Mouse (Mus musculus) v-Abl transformed pro-B cells (cell line): ENCODE data around the gene Ppm1a.

Source experiments
- in situ Hi-C, 2 experiments: fragments of 400-800 bp; cut with MboI; formaldehyde crosslinking; loops; one replicate each; pipeline ENCODE4 v1.15.1; 2025; ENCODE audit not compliant: unreplicated experiment in 2 of 2

Gene Ppm1a

DNA sequence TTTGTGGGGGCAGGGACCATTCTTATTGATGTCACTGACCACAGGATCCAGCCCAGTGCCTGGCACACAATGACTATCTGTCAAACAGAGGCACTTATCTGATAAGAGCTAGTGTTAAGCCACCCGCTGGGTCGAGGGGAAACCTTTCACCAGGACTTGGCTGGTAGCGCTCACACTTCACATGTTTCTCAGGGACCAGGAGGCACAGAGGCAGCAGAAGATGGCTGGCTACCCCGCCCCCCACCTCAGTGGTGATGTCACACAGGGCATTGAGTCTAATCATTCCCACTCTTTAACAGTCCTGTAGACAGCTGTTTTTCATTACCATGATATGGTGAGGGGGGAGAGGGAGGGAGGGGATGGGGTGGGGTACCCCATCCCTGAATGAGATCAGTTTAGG, at the start of gene Ppm1a:
Gene Ppm1a (plus strand): TSS at position 370 of the 400 bp plus-strand sequence.
- in situ Hi-C loops: loop anchor here (5.0 to 25.0 kb wide), 6 partner anchors 92 to 1570 kb away; partner anchors contain the start of genes Dhrs7 (in 1 of the 2) and Pcnx4 (in 1 of the 2)

DNA sequence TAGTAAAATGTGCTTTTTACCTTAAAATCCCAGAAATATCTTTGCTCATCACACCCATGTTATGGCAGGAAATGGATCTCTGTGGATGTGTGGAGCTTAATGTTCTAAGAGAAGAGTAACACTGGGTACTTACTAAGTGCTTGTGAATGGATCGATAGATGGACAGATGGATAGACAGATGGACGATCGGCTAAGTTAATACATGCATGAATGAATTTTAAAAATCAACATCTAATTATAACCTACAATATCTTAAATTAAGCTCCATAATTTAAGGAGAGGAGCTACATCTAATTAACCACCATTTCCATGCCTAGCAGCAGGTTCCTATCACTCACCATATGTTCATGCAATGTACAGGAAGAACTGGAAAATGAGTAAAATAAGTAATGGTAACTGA, 47.3 kb upstream of the Ppm1a start:
- in situ Hi-C loops: no loop called here

DNA sequence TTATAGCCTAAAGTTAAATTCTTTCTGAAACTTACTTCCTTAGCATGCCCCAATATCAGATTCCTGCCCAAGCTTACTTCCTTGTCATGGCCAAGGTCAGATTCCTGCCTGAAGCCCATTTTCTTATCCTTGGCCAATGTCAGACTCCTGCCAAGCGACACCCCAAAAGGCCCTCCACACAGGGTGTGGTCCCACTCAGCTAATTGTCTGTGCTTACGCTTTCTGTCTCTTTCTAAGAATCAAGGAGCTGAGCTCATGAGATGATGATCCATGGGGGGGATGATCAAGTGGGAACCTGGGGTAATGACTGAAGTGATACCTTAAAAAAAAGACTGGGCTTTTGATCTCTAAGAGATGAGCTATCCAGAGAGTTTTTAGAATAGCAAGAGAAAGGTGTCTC, 42.4 kb upstream of the Ppm1a start:
- in situ Hi-C loops: no loop called here

DNA sequence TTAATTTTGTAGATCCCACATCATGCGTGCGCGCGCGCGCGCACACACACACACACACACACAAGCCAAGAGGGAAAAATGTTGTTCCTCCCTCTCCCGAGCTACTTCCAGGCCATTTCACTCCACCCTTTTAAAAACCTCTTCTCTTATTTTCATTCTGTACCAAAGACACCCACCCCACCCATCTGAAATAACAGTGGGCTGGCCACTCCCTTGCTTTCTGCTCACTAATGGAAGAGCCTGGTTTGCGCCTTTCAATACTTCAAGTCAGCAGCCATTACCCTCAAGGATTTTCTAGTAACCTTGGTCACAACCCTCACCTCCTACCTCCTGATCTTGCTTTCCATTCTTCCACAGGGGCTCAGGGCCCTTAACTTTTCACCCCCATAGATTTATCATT, 41.4 kb upstream of the Ppm1a start:
- in situ Hi-C loops: no loop called here

DNA sequence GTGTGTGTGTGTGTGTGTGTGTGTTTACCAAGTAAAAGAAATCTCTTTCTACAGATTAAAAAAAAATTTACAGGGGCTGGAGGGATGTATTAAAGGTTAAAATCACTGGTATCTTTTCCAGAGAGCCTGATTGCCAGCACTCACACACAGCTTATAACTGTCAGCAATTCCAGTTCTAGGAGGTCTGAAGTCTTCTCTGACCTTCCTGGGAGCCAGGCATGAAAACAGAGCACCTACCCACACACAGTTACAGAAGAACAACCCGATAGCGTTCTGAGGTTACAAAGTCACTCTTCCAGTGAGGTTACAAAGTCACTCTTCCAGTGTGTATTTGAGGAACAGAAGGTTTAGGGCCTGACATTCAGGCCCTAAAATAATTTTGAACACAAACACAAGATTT, 38.2 kb upstream of the Ppm1a start:
- in situ Hi-C loops: no loop called here

DNA sequence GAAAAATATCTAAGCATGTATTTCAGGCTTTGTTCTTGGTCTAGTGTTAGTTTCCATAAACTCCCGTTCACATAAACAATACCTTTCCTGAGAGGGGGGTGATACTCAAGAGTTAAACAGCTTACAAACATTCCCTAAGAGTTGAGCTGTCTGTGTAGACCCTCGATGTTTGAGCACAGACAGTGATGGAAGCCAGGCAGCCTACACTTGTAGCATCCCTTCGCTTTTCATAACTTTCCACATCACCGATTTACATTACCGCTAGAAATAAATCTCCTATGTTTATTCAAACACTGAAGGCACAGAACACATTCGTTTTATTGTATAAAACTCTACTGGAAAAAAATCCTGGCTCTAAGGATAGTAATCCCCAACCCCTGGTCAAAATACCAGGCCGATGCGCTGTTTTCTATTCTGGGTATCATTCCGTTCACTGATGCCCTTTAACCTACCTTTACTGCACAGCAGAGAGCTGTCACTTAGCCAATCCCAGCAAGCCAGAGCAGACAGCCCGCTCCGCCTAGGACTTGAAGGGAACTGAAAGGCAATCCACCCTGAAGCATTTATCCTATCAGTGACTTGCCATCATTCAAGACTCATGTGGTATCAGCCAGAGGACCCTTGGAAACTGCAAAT, 37.7 kb upstream of the Ppm1a start:
- in situ Hi-C loops: no loop called here

DNA sequence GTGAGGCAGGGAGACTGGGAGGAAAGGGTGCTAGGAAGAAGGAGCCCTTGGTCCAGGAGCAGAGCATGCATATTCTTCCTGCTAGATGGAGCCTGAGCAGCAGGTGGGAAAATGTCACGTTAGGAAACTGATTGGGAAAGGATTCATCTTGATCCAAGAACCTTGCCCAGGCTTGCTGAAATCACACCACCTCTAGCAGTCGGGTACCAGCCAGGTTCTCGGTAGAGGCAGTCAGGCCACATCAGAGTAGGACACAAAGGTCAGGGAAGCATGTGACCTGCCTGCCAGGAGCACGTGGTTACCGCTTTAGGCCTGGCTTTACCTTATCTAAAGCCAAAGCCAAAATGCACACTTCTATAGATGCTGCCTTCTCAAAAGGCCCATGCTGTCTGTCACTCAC, 35.5 kb upstream of the Ppm1a start:
- in situ Hi-C loops: no loop called here

DNA sequence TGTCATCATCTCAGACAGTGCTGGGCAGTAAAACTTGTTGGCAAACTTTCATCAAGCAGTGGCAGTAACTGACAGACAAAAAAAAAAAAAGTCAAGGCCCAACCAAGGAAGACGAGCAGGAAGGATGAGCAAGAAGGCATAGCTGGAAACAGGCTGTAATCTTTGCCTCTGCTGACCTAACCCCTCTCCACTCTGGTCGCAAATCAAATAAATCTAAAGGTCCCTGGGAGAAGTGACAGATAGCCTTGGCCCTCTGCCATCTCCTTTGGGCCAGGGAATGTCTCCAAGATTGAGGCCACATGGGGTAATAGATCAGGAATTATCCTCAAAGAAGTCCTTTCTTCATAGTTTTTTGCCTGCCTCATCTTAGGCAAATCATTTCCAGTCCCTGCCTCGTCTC, 33.3 kb upstream of the Ppm1a start:
- in situ Hi-C loops: no loop called here

DNA sequence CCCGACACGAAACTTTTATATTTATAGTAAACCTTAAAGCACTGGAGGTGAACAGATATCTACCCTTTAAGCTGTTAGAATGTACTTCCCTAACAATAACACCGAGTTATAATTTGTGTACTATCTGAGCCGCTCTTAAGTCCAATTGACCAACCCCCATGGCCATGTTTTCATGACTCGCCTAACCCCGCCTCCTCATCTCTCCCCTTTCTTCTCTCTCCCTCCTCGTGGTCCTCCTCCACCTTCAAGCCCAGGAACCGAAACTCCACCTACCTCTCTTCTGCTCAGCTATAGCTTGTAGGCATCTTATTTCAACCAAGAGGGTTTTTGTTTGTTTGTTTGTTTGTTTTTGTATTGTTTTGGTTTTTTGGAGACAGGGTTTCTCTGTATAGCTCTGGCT, 30.2 kb upstream of the Ppm1a start:
- in situ Hi-C loops: no loop called here

DNA sequence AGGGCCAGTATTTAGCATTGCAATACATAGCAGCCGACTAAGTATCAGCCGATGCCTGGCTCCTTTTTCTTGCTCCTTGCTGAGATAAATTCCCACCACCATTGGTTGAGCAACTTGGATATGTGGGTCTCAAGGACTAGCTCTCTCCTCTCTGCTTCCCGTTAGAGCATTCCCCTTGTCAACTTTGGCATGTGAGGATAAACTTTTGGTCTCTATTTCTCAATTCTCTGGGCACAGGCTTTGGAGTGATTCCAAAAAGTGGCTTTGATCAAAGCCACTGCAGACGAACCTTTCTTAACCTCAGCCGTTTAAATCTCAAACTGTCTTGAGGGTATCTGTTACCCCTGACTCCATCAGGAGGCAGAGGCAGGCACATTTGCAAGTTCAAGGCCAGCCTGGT, 29.6 kb upstream of the Ppm1a start:
- in situ Hi-C loops: no loop called here

DNA sequence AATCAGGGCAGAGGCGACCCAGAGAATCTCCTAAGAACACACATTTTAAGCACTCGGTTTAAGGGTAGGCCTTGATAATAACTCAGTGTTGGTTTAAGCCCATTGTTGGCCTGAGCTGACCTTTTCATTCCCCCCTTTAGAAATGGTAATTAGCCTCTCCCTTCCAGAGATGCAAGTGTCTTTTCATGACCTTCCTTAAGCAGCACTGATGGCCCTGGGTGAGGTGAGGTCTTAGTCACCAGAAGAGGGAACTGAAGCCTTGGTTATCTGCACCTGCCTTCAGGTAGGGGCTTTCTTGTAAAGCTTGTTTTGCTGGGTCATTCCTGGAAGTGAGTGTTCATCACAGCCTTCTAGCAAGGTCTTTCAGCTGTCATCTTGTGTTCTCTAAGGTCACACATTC, 23.1 kb upstream of the Ppm1a start:
- in situ Hi-C loops: no loop called here

DNA sequence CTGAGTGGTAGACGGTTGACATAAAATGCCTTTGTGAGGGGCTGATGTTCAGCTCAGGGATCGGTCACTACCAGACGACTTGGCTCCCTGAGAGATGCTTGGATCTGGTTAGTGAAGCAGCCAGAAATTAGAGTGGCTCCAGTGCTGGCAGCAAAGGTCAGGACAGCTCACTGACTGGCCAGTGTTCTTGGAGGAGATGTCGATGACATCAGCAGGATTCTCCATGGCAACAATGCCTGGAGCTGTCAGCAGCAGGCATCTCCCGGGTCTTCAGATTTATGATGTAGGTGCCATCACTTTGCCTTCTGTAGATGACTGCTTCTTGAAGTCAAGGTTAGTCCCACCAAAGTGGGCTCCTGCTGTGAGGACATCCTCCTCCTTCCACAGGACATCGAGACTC, 16.1 kb upstream of the Ppm1a start:
- in situ Hi-C loops: no loop called here

DNA sequence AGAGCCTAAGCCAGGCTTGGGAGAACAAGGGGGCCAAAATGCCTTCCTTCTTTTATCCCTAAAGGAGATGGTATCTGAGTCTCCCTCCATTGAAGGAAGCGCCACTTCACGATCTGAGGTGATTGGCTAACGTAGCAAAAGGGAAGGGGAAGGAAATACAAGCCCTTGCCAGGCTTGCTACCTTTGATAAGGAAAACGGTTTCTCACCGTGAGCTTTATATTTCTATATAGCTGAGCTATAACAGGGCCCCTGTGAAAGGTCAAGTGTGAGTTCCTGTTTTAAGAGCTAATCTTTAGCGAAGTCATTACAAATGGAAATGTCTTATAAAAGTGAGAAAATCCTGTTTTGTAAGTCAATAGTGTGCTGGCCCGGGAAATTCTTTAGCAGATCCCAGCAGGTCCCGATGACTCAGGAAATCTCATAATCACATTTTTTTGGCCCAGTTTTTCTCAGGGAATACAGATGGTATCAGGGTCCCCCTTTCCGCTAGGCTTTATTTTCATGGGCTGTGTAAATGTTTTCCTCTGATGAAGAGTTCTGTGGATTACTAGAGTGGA, 12.4 kb upstream of the Ppm1a start:
- in situ Hi-C loops: no loop called here

DNA sequence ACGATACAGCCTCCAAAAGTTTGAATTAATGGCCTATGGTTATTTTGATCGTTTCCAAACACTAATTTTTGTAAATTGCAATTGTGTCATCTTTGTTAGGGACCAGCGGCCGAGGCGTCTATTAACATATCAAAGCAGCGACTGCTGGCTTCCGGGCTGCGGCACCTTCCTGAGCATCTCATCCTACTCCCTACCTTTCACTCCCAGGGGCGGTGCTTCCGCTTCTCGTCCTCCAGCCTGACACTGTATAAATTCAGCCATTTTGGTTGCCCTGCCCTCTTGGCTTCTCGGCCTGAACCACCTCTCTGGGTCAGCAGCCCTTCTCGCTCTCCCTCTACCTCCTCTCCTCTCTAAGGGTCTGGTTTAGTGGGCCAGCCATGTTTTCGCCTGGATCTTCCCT, 11.8 kb upstream of the Ppm1a start:
- in situ Hi-C loops: no loop called here

DNA sequence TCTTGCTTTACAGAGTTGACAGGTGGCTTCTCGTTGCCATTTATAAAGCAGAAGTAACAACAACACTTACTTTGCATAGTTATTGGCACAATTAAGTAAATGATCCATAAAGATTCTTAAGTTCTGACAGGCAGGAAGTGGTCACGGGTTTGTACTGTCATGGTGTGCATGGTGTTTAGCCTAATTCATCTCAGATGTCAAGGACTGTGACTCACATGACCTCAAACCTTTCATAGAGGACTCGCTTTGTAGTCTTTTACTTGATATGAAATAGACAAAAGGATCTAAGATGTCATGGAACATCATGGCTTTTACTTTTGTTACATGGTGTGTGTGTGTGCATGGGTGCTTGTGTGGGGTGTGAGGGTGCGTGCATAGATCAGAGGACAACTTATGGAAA, 8.9 kb upstream of the Ppm1a start:
- in situ Hi-C loops: no loop called here

DNA sequence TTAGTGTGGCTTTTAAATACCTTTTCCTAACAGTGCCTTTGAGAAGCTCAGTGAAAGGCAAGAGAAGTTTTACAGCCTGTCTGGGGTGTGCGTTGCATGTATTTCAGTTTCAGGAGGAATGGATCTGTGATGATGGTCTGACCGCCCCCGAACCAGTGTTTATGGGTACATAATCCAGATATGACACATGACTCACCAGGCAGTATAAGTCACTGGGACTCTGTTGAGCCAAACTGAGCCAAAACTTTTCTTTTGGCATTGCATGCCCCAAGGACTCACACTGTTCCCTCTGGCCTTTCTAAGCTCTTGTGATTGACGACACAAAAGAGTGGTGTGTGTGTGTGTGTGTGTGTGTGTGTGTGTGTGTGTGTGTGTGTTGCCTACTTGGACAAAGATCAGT, 8.4 kb upstream of the Ppm1a start:
- in situ Hi-C loops: no loop called here

DNA sequence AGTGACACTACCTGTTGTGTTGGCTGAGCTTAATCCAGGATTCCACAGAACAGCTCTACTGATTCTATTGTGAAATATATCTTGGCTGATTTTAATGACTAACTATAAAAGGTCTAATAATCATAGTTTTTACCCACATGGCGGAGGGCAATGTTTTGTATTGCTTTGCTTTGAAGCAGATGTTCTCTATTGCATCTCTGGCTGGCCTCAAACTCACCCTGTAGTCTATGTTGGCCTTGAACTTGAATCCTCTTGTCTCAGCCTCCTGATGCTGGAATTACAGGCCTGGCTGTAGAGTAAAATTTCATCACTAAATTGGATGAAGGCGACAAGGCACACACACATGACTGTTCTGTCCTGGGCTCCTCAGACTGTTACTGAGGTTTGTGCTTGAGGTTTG, 7.8 kb upstream of the Ppm1a start:
- in situ Hi-C loops: no loop called here

DNA sequence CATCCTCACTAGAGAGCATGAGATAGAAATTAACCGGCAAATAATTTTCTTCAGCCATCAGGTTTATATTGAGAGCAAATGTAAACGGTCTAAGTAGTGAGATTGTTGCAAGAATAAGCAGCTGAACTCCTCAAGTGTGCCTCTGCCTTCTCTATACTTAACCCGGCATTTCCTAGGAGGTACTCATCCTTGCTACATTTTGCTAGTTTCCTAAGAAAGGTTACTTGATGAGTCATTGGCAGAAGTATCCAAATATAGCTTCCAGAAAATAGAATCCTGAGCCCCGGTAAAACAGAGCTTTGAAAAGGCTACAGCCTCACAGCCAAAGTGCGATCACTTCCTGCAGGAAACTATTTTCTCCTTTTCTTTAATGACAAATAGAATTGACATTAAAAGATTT, 7.2 kb upstream of the Ppm1a start:
- in situ Hi-C loops: loop anchor here (10.0 to 25.0 kb wide), 5 partner anchors 85 to 1563 kb away; partner anchors contain the start of genes Dhrs7 (in 1 of the 2) and Pcnx4 (in 1 of the 2)

DNA sequence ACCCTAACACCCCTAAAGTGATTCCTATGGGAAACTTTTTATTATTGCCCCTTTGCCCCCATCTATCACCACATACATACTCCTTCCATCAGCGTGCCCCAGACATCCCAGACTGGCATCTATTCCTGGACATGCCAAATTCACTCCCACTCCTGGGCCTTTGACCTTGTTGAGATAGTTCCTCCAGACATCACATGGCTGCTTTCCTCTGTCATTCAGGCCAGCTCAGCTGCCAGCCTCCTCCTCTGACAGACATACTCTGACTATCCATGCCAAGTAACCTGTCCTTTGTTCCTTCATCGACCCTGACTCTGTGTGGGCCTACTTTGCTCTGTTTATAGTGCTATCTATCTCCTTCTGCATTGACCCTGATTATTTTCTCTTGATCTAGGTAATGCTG, 6.6 kb upstream of the Ppm1a start:
- in situ Hi-C loops: loop anchor here (10.0 to 25.0 kb wide), 5 partner anchors 86 to 1563 kb away; partner anchors contain the start of genes Dhrs7 (in 1 of the 2) and Pcnx4 (in 1 of the 2)

DNA sequence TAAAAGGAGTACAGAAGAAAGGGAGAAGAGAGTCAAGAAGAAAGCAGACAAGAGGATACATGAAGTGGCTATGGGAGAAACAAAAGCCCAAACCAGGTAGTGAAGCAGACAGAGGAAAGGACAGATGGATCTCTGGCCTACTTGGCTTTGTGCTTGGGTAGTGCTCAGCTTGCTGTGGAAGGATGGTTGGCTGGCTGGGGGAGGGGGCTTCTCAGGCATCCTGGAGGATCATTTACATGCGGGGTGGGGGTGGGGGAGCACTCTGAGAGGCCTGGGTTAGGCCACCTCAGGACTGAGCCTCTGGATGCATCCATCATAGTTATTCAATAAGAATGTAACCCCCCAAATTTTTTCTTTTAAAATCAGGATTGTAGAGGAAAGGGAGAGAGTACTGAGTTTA, 341 bp downstream of the Ppm1a start:
- in situ Hi-C loops: loop anchor here (5.0 to 25.0 kb wide), 6 partner anchors 93 to 1570 kb away; partner anchors contain the start of genes Dhrs7 (in 1 of the 2) and Pcnx4 (in 1 of the 2)

DNA sequence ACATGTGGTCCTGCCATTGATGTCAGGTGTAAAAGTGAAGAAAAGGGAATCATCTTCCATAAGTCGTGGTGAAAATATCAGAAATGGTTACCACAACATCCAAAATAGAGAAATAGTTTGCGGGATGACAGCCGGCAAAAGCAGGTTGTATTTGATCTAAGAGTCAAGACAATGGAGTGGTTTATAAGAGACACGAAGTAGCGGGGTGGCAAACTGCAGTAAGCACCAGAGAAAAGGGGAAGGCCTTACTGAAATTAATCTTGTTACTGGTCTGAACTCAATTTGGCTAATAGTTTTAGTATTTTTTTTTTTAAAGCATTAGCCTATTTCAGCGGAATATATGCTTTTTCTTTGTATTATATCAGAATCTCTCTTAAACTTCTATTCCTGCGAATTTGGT, 2.7 kb downstream of the Ppm1a start:
- in situ Hi-C loops: loop anchor here (5.0 to 25.0 kb wide), 7 partner anchors 95 to 1573 kb away; partner anchors contain the start of genes Pcnx4 (in 2 of the 2) and Dhrs7 (in 1 of the 2)
